Mouse (Mus musculus) embryonic fibroblast, embryonic 13.5 days (primary cell): ENCODE data around the gene Mtf2.

ENCODE experiments used
- CTCF ChIP-seq: IDR thresholded peaks from 2 replicates; pipeline ENCODE4 v1.5.1; 2011; ENCODE audit warnings: mild to moderate bottlenecking, control low read depth, low read length, moderate library complexity, borderline replicate concordance; ENCODE audit not compliant: insufficient read depth
- POLR2A ChIP-seq: IDR thresholded peaks from 2 replicates; pipeline ENCODE4 v1.6.1; 2011; ENCODE audit warnings: low read depth, mild to moderate bottlenecking, control low read depth, low read length, moderate library complexity

- no peak for TF ChIP-seq CTCF
- no peak for TF ChIP-seq POLR2A
These were observed 34.2 kb upstream of the Mtf2 start for GRCm38 (mm10) chr5:108031267-108031666.
